Mouse (Mus musculus): ENCODE data around the gene Nr1h2. TPM values are rescaled to one million over a fixed set of nuclear protein-coding genes. Genes with fewer than 3 reads are reported as not detected.

Nr1h2 gene
- 263 TPM for total RNA-seq (2023)

DNA sequence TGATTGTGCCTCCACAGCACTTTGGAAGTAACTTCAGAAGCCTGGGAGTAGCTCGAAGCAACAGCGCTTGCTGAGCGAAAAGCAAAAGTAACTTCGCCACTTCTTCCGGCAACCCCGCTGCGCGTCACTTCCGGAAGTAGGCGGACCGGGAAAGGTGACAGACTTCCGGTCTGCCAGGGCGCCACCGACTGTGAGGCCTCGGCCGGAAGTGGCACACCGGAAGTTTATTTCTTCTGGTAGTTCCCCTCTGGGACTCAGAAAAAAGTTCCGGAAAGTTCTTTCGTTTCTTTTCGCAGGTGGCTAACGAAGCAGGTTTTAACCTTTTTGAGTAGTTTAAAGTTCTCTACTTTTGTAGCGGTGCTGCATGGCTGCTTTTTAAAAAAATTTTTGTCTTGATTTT is at the start of gene Nr1h2:
Gene Nr1h2 (minus strand): TSS at position 126 of the 400 bp plus-strand sequence.

DNA sequence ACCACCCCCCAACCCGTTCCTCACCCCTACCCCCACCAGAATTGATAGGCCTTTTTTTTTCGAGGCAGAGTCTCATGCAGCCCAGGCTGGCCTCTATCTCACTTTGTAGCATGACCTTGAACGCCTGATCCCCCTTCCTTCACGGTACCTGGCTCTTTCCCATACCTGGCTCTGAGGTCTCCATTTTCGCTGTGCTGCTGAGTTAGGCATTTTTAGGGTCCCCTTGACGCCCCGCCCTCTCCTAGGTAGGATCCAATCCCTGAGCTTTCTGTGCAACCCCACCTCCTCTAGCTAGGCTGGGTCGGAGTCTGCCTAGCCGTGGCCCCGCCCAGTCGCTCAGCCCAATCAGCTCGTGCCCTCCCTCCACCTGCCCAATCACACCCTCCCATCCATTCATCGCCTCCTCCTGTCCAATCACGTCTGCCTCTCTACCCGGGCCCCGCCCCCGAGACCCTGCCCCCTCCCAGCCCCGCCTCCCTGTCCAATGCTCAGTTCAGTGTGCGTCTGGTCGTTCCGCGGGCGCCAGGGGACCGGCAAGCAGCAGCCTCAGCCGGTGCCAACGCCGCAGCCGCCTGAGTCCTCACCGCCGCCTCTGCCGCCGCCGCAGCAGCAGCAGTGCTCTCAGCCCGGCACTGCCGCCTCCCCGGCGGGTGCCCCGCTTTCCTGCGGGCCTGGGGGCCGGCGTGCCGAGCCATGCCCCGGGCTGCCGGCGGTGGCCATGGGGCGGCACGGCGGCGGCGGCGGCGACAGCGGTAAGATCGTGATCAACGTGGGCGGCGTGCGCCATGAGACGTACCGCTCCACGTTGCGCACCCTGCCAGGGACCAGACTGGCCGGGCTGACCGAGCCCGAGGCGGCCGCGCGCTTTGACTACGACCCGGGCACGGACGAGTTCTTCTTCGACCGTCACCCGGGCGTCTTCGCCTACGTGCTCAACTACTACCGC is 36.9 kb upstream of the Nr1h2 start, which contains the start of gene Kcnc3:
Gene Kcnc3 (plus strand): TSS at position 263 of the 946 bp plus-strand sequence.

GRCm38 (mm10) chr7:44572213-44572701 is 18.5 kb upstream of the Nr1h2 start, which contains the start of gene Napsa:
TSS of gene Napsa (plus strand) at chr7:44572380.

GRCm38 (mm10) chr7:44548497-44549087 is 5.2 kb downstream of the Nr1h2 start, which contains the start of gene Pold1:
TSS of gene Pold1 (minus strand) at chr7:44548849.

DNA sequence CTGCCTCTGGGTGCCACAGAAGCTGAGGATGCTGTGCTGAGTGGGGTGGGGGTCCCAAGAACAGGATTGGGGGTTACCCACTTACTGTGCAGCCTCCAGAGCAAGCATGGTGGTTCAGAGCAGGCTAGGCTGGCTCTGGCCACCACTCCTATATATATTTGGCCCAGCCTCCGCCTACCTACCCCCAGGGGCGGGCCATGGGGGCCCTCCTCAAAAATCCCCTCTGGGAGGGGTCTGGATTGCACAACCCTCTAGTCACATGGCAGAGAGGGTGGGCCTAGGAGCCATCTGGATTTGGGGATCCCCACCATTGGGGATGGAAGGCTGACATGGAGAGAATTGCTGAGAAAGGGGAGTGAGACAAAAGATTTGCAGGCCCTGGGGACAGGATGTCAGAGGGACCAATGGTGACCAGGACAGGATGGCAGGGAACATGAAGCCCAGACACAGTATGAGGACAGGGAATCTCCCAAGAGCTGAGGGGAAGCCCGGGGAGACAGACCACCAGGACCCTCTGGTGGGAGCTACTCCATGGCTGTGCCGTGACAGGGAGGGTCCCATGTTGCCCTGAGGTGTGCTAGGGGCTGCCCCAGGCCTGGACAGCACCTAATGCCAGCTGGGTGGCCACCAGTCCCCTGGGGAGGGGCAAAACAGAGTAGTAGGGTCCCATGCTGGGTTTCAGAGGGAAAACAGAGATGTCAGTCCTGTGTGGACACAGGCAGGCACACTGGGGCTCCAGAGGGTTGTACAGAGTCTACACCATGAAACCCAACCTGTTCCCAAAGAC is 21.6 kb downstream of the Nr1h2 start, which contains the start of gene Spib:
Gene Spib (minus strand): TSS at position 126 of the 787 bp plus-strand sequence.

DNA sequence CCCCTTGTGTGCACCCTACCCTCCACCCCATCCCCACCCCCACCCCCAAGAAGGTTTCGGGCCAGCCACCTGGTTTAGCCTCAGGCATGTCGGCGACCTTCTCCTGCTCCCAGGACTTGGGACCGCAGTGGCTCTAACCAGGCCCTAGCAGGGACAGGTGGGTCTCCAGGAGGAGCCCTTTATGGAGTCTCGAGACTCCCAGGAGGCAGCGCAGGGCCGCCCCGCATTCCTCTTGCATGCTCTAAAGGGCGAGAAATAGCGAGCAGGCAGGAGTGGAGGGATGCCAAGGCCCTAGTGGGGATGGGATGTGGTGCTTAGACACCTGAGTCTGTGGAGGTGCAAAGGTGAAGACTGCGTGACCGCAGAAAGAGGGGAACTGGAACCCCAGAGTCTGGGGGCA is 29.2 kb downstream of the Nr1h2 start, which contains the start of gene Mybpc2:
Gene Mybpc2 (minus strand): TSS at position 155 of the 400 bp plus-strand sequence.

Other genes with a start within 250 kb of the Nr1h2 start
- 0.89 TPM for gene Clec11a, start 247.0 kb downstream of the Nr1h2 start, total RNA-seq (2023)
- 2.8 TPM for gene Shank1, start 243.7 kb downstream of the Nr1h2 start, total RNA-seq (2023)
- gene Syt3, start 169.8 kb downstream of the Nr1h2 start, total RNA-seq (2023): not detected
- gene 1700008O03Rik, start 168.1 kb downstream of the Nr1h2 start, total RNA-seq (2023): not detected
- gene Lrrc4b, start 124.9 kb downstream of the Nr1h2 start, total RNA-seq (2023): not detected
- gene Aspdh, start 88.6 kb downstream of the Nr1h2 start, total RNA-seq (2023): not detected
- 46.8 TPM for gene Josd2, start 86.0 kb downstream of the Nr1h2 start, total RNA-seq (2023)
- 96.1 TPM for gene Emc10, start 57.4 kb downstream of the Nr1h2 start, total RNA-seq (2023)
- 7.1 TPM for gene Fam71e1, start 57.4 kb downstream of the Nr1h2 start, total RNA-seq (2023)
- 0.64 TPM for gene Mybpc2, start 29.3 kb downstream of the Nr1h2 start, total RNA-seq (2023)
- gene Spib, start 21.9 kb downstream of the Nr1h2 start, total RNA-seq (2023): 27.7 TPM
- 57.8 TPM for gene Pold1, start 5.1 kb downstream of the Nr1h2 start, total RNA-seq (2023)
- gene Napsa, start 18.4 kb upstream of the Nr1h2 start, total RNA-seq (2023): 37.0 TPM
- gene Kcnc3, start 36.7 kb upstream of the Nr1h2 start, total RNA-seq (2023): 3.1 TPM
- not detected for gene Myh14, start 116.9 kb upstream of the Nr1h2 start, total RNA-seq (2023)
- gene Izumo2, start 154.8 kb upstream of the Nr1h2 start, total RNA-seq (2023): not detected
- 74.9 TPM for gene Vrk3, start 194.5 kb upstream of the Nr1h2 start, total RNA-seq (2023)
- 1.3 TPM for gene Zfp473, start 197.1 kb upstream of the Nr1h2 start, total RNA-seq (2023)